Comparison of ENCODE assay signal across 32 mouse cellular contexts in the genomic region with DNA sequence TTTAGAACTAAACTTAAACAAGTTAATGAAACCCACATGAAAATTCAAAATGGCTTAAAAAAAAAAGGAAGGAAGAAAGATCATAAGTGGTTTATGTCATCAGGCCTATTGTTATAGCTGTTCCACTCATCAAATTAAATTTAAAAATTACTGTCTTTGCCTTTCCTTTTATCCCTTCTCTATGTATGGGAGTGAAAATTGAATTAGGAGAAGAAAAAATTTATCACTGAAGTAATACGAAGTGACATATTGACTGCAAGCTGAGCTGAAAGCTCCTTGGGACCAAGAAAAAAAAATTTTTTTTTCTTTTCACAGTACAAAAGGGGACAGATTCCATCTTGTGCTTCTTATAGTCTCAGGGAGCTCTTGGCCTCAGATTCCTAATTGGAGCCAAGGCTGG. TPM values are rescaled to one million over a fixed set of nuclear protein-coding genes. Genes with fewer than 3 reads are reported as not detected.
"Had no signal": no experiment of that assay in that cellular context is flagged by ENCODE, and none has a peak within 500 bp of the region (broad histone marks: within the 10 kb centered on the region; RNA-seq: fewer than 3 reads in every experiment).

No protein-coding gene starts in this region.

- H3K9me3 ChIP-seq: heart, embryonic 13.5 days; heart, embryonic 15.5 days; hindbrain, embryonic 10.5 days; hindbrain, embryonic 12.5 days; hindbrain, embryonic 15.5 days; kidney, embryonic 15.5 days; limb, embryonic 13.5 days; limb, embryonic 15.5 days; liver, embryonic 12.5 days had no signal

- H3K4me3 ChIP-seq: heart, adult 2 months; heart, embryonic 13.5 days; heart, embryonic 15.5 days; hindbrain, embryonic 10.5 days; hindbrain, embryonic 12.5 days; hindbrain, embryonic 15.5 days; kidney, embryonic 15.5 days; limb, embryonic 13.5 days; limb, embryonic 15.5 days; liver, embryonic 12.5 days had no signal

- H3K4me2 ChIP-seq: heart, embryonic 11.5 days; heart, embryonic 13.5 days; heart, embryonic 15.5 days; hindbrain, embryonic 12.5 days; hindbrain, embryonic 15.5 days; kidney, embryonic 15.5 days; limb, embryonic 13.5 days; limb, embryonic 15.5 days; liver, embryonic 12.5 days had no signal

- H3K27ac ChIP-seq: heart, adult 2 months; heart, embryonic 13.5 days; heart, embryonic 15.5 days; hindbrain, embryonic 10.5 days; hindbrain, embryonic 12.5 days; hindbrain, embryonic 15.5 days; hindbrain, postnatal 0 days; kidney, embryonic 15.5 days; limb, embryonic 13.5 days; limb, embryonic 15.5 days; liver, embryonic 12.5 days; liver, embryonic 14.5 days had no signal

- H3K4me1 ChIP-seq: hindbrain, embryonic 10.5 days; hindbrain, embryonic 12.5 days; kidney, embryonic 15.5 days; limb, embryonic 13.5 days; limb, embryonic 15.5 days; liver, embryonic 12.5 days had no signal

- H3K27me3 ChIP-seq: heart, embryonic 13.5 days; heart, embryonic 15.5 days; hindbrain, embryonic 12.5 days; hindbrain, embryonic 15.5 days; kidney, embryonic 15.5 days; limb, embryonic 13.5 days; limb, embryonic 15.5 days; liver, embryonic 12.5 days had no signal

- ATAC-seq: hindbrain, postnatal 0 days; intestine, embryonic 16.5 days; liver, embryonic 12.5 days had no signal

- H3K36me3 ChIP-seq: heart, embryonic 13.5 days; heart, embryonic 15.5 days; hindbrain, embryonic 10.5 days; hindbrain, embryonic 12.5 days; hindbrain, embryonic 15.5 days; kidney, embryonic 15.5 days; limb, embryonic 13.5 days; limb, embryonic 15.5 days; liver, embryonic 12.5 days had no signal

- DNase-seq: gastrocnemius, postnatal 14 days; gastrocnemius, postnatal 36 days; heart, adult 11 months; heart, adult 2 months; heart, postnatal 14 days; heart, postnatal 4 days; kidney, adult 11 months; kidney, adult 2 months; kidney, adult 9 months; kidney, postnatal 10 days; kidney, postnatal 25 days; layer of hippocampus, adult 9-11 months; layer of hippocampus, postnatal 36 days; left cerebral cortex, postnatal 4 days had no signal

- H3K9ac ChIP-seq: heart, embryonic 13.5 days; heart, embryonic 15.5 days; hindbrain, embryonic 12.5 days; hindbrain, embryonic 15.5 days; kidney, embryonic 15.5 days; limb, embryonic 13.5 days; limb, embryonic 15.5 days; liver, embryonic 12.5 days; liver, embryonic 14.5 days had no signal

RNA-seq across cellular contexts. Expression of gene Slc9b2, which starts 11.9 kb away (rescaled TPM):
- total RNA-seq: gastrocnemius, adult 18-20 months; gastrocnemius, postnatal 36 days had no signal
- polyA plus RNA-seq: liver, adult 2 months had no signal

RNA-seq across cellular contexts. Expression of gene Slc9b1, which starts 52.3 kb away (rescaled TPM):
- total RNA-seq: gastrocnemius, adult 18-20 months; gastrocnemius, adult 8-10 months; gastrocnemius, postnatal 14 days; gastrocnemius, postnatal 36 days; hindbrain, postnatal 0 days; layer of hippocampus, postnatal 36 days; left cerebral cortex, postnatal 25 days had no signal
- polyA plus RNA-seq: heart, embryonic 13.5 days; heart, embryonic 15.5 days; hindbrain, embryonic 10.5 days; hindbrain, embryonic 12.5 days; hindbrain, embryonic 15.5 days; hindbrain, postnatal 0 days; limb, embryonic 15.5 days; liver, adult 2 months; liver, embryonic 16.5 days had no signal
